Mouse (Mus musculus) intestine, embryonic 14.5 days (tissue): ENCODE results near the gene Samd15. TPM values are rescaled to one million over a fixed set of nuclear protein-coding genes. Genes with fewer than 3 reads are reported as not detected.

Experiments
- ATAC-seq: fragments of 200-750 bp; cut with Nextera tagmentation; replicated peaks from 2 replicates; pipeline ENCODE4 v1.8.0; 2017; ENCODE audit warnings: low read depth, moderate number of reproducible peaks, moderate TSS enrichment, moderate library complexity; ENCODE audit not compliant: low FRiP score, low TSS enrichment
- DNase-seq: peaks from one replicate; pipeline ENCODE4 v3.0.0-alpha.2; 2018; ENCODE audit warnings: low spot score
- H3K27ac ChIP-seq: fragments of 300-500 bp; sonication (generic); 2 replicates; pipeline ENCODE4 v1.5.1; 2014; ENCODE audit warnings: low read depth, mild to moderate bottlenecking, control low read depth
- H3K27me3 ChIP-seq: fragments of 300-500 bp; sonication (generic); replicated peaks from 2 replicates; pipeline ENCODE4 v1.6.1; 2014; ENCODE audit warnings: low read length, control low read depth; ENCODE audit not compliant: control insufficient read depth, insufficient read depth
- H3K36me3 ChIP-seq: fragments of 300-500 bp; sonication (generic); 2 replicates; pipeline ENCODE4 v1.6.1; 2014; ENCODE audit warnings: low read length, control low read depth; ENCODE audit not compliant: control insufficient read depth, insufficient read depth
- H3K4me1 ChIP-seq: fragments of 300-500 bp; sonication (generic); replicated peaks from 2 replicates; pipeline ENCODE4 v1.6.1; 2014; ENCODE audit warnings: low read length, control low read depth, mixed read lengths; ENCODE audit not compliant: control insufficient read depth, insufficient read depth
- H3K4me2 ChIP-seq: fragments of 300-500 bp; sonication (generic); 2 replicates; pipeline ENCODE4 v1.6.1; 2014; ENCODE audit warnings: low read length
- H3K4me3 ChIP-seq: fragments of 300-500 bp; sonication (generic); 2 replicates; pipeline ENCODE4 v1.5.1; 2014; ENCODE audit warnings: low read depth, low read length, control low read depth, mixed read lengths
- H3K9ac ChIP-seq: fragments of 300-500 bp; sonication (generic); 2 replicates; pipeline ENCODE4 v1.6.1; 2014; ENCODE audit warnings: mild to moderate bottlenecking, low read length
- H3K9me3 ChIP-seq: fragments of 300-500 bp; sonication (generic); 2 replicates; pipeline ENCODE4 v1.6.1; 2016; ENCODE audit warnings: low read length, control low read depth; ENCODE audit not compliant: control insufficient read depth
- WGBS: fragments of 180-500 bp; shearing (Covaris S2); extraction: QIAGEN DNeasy Blood & Tissue Kit; methylation state at CpG from one replicate; pipeline ENCODE4 v1.1.7; 2014; 5-methylcytosine and 5-hydroxymethylcytosine counted together
- polyA plus RNA-seq: library from polyadenylated mRNA; unstranded; fragments of >200 nt; fragmentation: Nextera tagmentation; extraction: Ambion mirVana; gene quantifications from 2 replicates; pipeline ENCODE4 v1.2.1, GENCODE M21; 2014

Gene Samd15
- polyA plus RNA-seq, 1 experiment from 2014 or later, result 1.4 TPM

DNA sequence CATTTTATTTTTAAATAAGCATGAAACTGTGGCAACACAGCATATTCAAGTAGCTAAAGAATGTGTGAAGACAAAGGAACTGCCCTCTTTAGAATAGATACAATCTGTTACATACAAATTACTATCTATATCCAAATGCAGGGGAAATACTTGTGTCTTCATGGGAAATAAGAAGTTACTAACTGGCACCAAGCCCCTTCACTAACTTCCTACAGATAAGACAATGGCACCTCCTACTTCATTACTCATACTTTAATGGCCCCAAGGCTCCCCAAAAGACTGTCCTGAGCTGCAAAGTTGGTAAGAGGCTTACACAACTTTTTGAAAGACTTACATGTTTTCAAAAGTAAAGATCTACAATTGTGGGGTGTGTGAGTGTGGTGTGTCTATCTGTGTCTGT lies 18.1 kb downstream of the Samd15 start:
- no peaks in the 10 kb centered on the region for H3K9me3 ChIP-seq
- no peak overlapping the region for H3K4me3 ChIP-seq
- no peak overlapping the region for H3K27ac ChIP-seq
- H3K27me3 ChIP-seq, result no peaks in the 10 kb centered on the region
- no peak overlapping the region for H3K9ac ChIP-seq
- no peaks in the 10 kb centered on the region for H3K36me3 ChIP-seq
- ATAC-seq, result no peak
- no peaks in the 10 kb centered on the region for H3K4me1 ChIP-seq
- DNase-seq, result peak; percentile 10
- H3K4me2 ChIP-seq, result no peak overlapping the region

DNA sequence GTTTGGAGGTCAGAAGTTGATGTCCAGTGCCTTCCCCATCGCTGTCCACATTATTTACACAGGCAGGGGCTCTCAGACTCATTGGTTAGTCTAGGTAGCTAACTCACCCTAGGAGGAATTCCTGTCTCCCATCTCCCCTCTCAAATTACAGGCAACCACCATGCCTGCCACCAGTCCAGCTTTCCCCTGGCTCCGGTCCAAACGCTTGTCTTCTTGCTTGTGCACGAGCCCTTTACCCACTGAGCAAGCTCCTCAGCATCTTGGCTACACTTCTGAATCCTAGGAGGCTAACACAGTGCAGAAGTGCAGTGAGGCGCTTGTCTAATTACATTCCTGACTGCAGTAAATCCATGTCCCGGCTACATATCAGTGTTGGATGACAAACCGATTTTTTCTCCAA lies 19.8 kb downstream of the Samd15 start:
- no peak overlapping the region for H3K4me3 ChIP-seq
- no peaks in the 10 kb centered on the region for H3K4me1 ChIP-seq
- ATAC-seq, result no peak
- no peaks in the 10 kb centered on the region for H3K9me3 ChIP-seq
- WGBS, result 48% methylated on average over 7 of the region's 7 CpGs
- H3K27ac ChIP-seq, result no peak overlapping the region
- no peak overlapping the region for H3K4me2 ChIP-seq
- H3K27me3 ChIP-seq, result no peaks in the 10 kb centered on the region
- no peaks in the 10 kb centered on the region for H3K36me3 ChIP-seq
- DNase-seq, result peak; percentile 52
- H3K9ac ChIP-seq, result no peak overlapping the region

DNA sequence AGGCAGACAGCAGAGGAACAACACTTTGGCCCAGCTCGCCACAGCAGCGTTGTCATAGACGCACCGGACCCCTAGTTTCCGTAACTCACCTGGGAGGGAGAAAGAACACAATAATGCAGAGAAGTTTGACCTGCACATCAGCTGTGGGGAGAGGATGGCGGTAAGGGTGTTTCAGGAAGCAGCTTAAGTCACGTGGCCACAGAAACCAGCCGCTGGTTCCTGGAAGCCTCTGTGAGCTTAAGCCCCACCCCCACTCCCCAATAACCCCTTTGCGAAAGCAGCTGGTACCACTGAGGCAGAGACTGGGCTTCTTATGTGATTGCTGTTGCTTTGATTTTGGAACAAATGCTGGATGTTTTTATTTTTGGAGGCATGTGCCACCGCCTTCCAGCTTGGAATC lies 25.4 kb downstream of the Samd15 start:
- 73% methylated on average over 10 of the region's 10 CpGs for WGBS
- no peak overlapping the region for H3K4me2 ChIP-seq
- ATAC-seq (no peak), DNase-seq (no peak)
- H3K9me3 ChIP-seq, result no peaks in the 10 kb centered on the region
- H3K9ac ChIP-seq, result no peak overlapping the region
- no peak overlapping the region for H3K27ac ChIP-seq
- no peaks in the 10 kb centered on the region for H3K27me3 ChIP-seq
- no peaks in the 10 kb centered on the region for H3K36me3 ChIP-seq
- H3K4me1 ChIP-seq, result no peaks in the 10 kb centered on the region
- no peak overlapping the region for H3K4me3 ChIP-seq

DNA sequence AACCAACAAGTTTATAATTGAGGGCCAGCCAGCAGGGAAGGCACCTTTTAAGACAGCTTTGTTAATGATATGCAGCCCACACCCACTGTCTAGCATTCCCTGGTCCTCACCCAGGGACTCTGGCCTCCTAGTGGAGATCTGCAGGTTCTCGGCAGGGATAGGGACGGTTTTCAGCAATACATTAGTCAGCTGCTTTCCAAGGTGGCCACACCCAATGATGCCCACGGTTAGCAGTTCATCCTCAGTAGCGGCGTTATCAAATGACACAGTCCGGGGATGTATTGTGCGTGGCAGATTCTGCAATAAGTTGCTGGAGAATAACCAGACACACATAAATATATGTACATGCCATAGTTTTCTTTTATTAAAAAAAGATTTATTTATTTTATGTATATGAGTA lies 27.3 kb downstream of the Samd15 start:
- Histone ChIP-seq H3K36me3 (no peaks in the 10 kb centered on the region), H3K4me2 (no peak overlapping the region), H3K27me3 (no peaks in the 10 kb centered on the region), H3K9me3 (no peaks in the 10 kb centered on the region), H3K4me3 (no peak overlapping the region), H3K9ac (no peak overlapping the region), H3K27ac (no peak overlapping the region), H3K4me1 (no peaks in the 10 kb centered on the region)
- 63% methylated on average over 7 of the region's 7 CpGs for WGBS
- DNase-seq (no peak), ATAC-seq (no peak)

DNA sequence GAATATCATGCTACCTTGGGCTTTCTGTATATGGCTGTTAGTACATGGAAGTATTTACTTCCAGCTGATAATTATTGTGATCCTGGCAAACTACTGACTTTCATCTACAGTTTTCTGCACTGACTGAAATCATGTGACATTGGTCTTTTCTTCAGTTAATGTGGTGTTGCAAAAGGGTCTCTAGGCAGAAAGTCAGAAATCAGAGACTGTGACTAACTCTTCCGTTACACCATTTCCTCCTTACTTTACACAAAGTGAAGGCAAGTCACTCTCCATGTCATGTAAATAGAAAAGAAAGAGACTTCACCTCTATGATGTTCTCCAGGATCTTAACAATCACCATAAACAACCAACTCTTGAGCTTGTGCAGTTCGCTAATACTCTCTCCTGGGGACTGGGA lies 30.1 kb downstream of the Samd15 start:
- Histone ChIP-seq H3K4me2 (no peak overlapping the region), H3K27me3 (no peaks in the 10 kb centered on the region), H3K4me1 (no peaks in the 10 kb centered on the region), H3K27ac (no peak overlapping the region), H3K9ac (no peak overlapping the region), H3K4me3 (no peak overlapping the region), H3K9me3 (no peaks in the 10 kb centered on the region), H3K36me3 (no peaks in the 10 kb centered on the region)
- ATAC-seq (no peak), DNase-seq (no peak)
- WGBS, result 83% methylated on average over 2 of the region's 2 CpGs

DNA sequence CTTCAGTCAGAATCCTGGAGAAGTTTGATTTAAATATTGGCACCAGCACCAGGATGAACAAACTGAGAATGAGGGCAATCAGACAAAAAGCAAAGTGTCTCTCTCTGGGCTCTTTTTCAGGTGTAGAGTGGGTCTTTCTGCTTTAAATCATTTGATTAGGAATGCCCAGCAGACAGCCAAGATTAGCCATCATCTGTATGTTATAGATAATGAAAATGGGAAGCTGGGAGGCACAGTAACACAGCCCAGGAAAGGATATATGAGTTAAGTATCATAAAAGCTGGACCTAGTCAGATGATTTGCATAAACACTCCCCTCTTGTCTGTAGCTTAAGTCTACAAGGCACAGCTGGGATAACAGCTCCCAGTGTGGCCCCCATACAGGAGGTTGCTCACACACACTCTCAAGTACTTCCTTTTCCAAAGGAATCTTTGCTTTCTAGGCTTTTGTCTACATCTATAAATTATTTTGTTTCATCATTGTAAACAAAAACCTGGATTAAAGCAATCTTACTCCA lies 30.9 kb downstream of the Samd15 start:
- Histone ChIP-seq H3K9ac (no peak overlapping the region), H3K4me3 (no peak overlapping the region), H3K4me1 (no peaks in the 10 kb centered on the region), H3K27me3 (no peaks in the 10 kb centered on the region), H3K4me2 (no peak overlapping the region), H3K9me3 (no peaks in the 10 kb centered on the region), H3K36me3 (no peaks in the 10 kb centered on the region), H3K27ac (no peak overlapping the region)
- DNase-seq (no peak), ATAC-seq (no peak)

DNA sequence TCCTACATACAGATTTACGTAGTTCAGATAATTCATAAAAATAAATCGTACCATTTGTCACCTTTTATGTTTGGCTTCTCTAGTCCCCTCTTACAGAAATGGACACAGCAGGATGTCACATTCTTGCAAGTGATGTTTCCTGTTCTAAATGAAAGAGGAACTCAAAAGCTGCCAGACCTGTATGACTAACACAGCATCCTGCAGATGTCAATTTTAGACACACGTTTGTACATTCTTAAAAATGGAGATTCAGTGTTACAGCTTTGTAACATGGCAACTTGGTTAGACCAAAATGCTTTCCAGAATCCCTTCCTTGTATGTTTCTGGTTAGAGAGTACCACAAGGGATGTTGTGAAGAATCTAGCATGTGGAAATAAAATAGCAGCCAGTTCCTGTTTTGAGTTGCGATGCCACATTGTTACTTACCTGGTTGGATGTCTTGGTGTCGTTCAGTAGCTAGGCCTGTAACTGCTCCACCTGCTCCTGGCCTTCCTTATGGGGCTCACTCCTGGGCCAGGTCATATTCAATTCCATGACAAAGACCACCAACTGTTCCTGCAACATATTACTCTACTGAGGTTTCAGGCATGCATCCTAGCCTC lies 37.5 kb downstream of the Samd15 start:
- no peak for DNase-seq
- no peak for ATAC-seq
- Histone ChIP-seq H3K27me3 (no peaks in the 10 kb centered on the region), H3K4me3 (no peak overlapping the region), H3K27ac (no peak overlapping the region), H3K4me1 (no peaks in the 10 kb centered on the region), H3K9me3 (no peaks in the 10 kb centered on the region), H3K9ac (no peak overlapping the region), H3K4me2 (no peak overlapping the region), H3K36me3 (peaks cover 38% of the 10 kb centered on the region)
- WGBS, result 91% methylated on average over 5 of the region's 5 CpGs

DNA sequence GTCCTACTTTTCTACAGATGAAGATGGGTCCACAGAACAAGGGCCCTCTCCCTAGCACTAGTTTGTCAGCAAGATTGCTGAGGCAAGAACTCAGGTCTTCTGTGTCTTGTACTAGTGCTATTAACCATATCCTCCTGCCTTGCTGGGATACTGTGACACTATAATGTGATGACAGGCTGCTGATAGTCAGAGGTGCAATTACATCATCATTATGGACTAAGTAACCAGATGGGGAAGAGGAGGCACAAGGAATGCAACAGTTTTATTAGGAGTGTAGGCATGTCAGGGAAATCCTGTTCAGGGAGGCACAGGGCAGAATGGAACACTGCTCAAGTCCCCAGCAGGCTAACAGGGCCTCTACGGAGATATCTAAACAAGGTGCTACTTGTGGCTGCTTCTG lies 39.1 kb downstream of the Samd15 start, which contains the start of gene Noxred1:
TSS of gene Noxred1 (minus strand) at position 101 of the 400 bp plus-strand sequence.
- no peaks in the 10 kb centered on the region for H3K9me3 ChIP-seq
- no peak within 1 kb of the TSS for H3K27ac ChIP-seq
- DNase-seq (no peak), ATAC-seq (no peak)
- no peaks in the 10 kb centered on the region for H3K27me3 ChIP-seq
- peaks cover 52% of the 10 kb centered on the region for H3K36me3 ChIP-seq
- H3K4me3 ChIP-seq, result no peak within 1 kb of the TSS
- H3K4me2 ChIP-seq, result no peak within 1 kb of the TSS
- no peak within 1 kb of the TSS for H3K9ac ChIP-seq
- 96% methylated on average over 1 of the region's 1 CpGs for whole genome bisulfite sequencing
- no peaks in the 10 kb centered on the region for H3K4me1 ChIP-seq

DNA sequence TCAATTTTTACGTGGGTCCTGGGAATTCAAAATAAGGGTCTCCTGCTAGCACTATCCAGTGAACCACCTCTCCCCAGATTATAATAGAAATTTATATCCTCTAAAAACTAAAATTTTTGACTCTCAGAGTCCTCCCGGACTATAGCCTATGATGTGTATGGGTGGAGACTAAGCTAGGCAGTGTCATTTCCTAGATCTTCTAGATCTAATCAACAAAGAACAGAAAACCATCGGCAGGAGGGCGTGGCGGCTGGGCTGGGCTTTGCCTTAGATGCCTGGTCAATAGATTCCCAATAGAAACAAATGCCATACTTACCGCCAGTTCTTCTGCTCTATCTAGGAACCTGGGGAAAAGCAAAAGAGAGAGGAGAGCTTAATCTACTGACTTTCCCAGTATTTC lies 50.6 kb downstream of the Samd15 start:
- peaks cover 86% of the 10 kb centered on the region for H3K36me3 ChIP-seq
- 89% methylated on average over 6 of the region's 6 CpGs for WGBS
- ATAC-seq, result no peak

More for the DNA sequence above, 50.6 kb downstream of the Samd15 start:
- Histone ChIP-seq H3K4me3 (no peak overlapping the region), H3K27me3 (no peaks in the 10 kb centered on the region), H3K27ac (no peak overlapping the region), H3K9me3 (no peaks in the 10 kb centered on the region), H3K9ac (no peak overlapping the region), H3K4me2 (no peak overlapping the region), H3K4me1 (no peaks in the 10 kb centered on the region)
- no peak for DNase-seq
